Mouse (Mus musculus) liver, adult (tissue): Measurements from ENCODE around the gene Atp2b2.

Experiments
- GATA4 ChIP-seq: IDR thresholded peaks from 2 replicates; pipeline ENCODE4 v1.6.1; 2014; ENCODE audit warnings: mild to moderate bottlenecking, low read length; ENCODE audit not compliant: insufficient replicate concordance

Gene Atp2b2

DNA sequence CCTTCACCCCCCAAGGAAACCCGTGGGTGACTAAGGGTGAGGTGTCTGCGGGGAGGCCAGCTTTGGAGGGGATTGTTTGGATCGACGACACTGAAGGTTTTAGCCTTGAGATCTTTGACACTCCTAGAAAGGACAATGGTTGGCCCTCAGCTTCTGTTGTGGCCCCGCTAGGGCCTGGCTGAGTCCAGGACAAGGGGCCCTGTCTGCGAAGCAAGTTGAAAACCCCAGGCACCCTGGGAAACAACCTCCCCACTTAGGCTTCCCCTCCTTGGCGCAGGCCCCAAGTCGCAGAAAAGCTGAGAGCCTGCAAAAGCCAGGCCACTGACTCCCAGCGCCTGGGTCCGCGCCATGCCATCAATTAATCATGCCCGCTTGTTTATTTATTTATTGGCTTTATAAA is at the start of gene Atp2b2:
Gene Atp2b2, minus strand, starts transcription at position 282 of the 400 bp plus-strand sequence.
- no peak for TF ChIP-seq GATA4

DNA sequence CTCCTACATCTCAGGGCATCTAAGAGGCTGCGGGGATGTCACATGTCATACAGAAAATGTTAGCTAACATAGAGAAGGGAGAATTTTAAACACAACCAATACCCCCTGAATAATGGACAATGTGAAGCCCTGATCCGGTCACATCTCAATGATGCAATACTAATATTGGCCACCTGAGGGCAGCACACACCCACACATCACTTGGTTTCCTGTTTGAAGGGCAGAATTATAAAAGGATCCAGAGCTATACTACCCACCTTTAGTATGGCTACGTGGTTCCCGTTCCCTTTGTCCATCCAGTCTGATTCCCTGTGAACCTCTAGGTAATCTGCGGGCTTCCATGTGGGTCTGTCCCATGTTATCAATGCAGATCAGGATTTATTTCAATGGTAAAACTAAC is 47.2 kb upstream of the Atp2b2 start:
- no peak for TF ChIP-seq GATA4

DNA sequence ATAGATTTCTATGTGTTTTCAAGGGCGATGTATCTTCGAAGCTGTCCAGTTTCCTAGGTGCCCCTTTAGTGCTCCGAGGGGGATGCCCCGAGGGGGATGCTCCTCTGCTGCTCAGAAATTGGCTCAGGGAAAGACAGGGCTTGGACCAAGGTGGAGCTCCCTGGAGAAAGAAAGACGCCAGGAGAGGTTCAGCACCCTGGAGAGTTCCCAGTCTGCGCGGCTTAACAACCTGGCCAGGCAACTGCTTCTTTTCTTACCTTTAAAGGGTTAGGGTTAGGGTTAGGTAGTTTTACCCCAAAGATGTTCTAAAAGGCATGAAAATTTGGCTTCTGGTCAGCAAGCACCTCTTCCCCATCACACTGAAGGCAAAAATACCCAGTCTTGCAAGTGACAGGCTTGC is 44.7 kb upstream of the Atp2b2 start:
- TF ChIP-seq GATA4, result no peak

DNA sequence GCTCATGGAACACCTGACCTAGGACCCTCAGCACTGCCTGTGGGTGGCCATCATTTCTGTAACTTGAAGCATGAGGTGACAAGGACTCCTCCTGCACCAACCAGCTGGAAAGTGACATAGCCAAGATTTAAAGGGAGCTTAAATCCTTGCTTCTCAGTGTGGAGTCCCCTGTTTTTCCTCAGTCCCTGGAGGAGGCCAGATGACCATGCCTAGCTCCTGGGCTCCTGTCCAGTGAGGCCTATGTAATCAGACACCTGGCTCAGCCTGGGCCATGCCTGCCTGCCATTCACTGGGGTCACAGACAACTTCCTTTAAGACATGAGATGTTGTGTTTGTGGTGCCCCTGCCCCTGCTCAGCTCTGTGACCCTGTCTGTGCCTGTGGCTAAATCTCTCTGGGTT is 36.1 kb upstream of the Atp2b2 start:
- TF ChIP-seq GATA4, result no peak

DNA sequence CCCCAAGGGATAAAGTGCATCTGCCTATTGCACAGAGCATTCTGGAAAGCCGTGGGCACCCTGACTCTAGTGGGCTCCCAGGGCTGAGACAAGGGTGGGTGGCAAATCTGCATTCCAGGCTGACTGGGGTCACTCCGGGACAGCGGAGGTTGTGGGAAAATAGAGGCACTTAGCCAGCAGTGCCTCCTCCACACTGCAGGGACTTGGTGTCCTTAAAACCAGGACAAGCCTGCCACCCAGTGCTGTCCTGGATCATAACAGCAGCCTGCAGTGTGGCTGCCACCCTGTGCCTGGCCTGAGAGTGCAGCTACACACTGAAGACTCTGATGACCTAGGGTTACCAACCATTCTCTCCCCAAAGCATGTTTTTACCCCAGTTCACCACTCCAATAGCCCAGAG is 34.1 kb upstream of the Atp2b2 start:
- no peak for TF ChIP-seq GATA4

DNA sequence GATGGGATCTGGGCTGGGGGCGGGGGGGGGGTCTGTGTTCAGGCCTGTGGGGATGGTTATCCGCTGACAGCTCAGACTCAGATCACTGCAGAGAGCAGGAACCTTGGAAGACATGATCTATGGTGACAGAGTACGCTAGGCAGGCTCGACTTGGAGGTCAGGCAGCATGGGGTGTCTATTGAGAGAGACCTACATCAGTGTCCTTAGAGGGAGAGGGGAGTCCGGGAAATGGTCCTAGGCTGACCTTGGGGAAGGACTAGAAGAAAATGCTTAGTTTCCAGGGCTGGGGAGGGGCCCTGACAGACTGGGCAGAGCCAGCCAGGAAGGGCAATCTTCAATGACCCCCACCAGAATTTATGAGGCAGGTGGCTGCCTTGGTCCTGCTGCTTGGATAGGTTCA is 33.6 kb upstream of the Atp2b2 start:
- TF ChIP-seq GATA4, result no peak

DNA sequence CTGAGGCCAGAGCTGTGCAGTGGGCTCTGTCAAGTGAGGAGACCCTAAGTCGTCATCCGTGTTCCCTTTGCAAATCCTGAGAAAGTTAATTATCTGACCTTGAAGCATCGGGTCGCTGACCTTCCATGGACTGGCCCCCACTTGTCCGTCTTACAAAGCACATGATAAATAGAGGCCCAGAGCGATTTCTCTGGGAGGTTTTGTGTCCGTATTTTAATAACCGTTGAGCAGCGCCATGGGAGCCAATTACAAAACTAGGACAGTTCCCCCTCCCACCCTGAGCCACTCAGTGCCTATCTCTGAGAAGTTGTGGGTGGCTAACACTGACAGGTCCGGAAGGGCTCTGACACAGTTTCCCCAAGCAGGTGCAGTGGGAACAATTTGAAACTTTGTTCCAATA is 32.5 kb upstream of the Atp2b2 start:
- TF ChIP-seq GATA4, result no peak

DNA sequence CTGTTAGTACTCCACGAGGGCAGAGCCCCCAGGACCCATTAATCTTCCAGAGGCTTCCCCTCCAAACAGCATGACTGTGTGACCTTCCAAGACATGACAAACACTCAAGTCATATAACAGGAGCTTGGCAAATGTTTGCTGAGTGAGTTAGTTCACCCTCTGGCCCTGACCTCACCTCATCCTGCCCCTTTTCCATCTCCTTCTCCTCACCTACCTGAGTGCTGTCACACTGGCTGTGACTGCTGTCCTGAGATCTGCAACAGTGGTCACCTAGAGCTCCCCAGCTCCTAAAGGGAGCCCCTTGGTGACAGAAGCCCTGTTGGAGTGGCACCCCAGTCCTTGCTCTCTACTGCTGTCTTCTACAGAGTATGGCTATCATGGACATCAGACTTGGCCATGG is 31.8 kb upstream of the Atp2b2 start:
- TF ChIP-seq GATA4, result no peak

DNA sequence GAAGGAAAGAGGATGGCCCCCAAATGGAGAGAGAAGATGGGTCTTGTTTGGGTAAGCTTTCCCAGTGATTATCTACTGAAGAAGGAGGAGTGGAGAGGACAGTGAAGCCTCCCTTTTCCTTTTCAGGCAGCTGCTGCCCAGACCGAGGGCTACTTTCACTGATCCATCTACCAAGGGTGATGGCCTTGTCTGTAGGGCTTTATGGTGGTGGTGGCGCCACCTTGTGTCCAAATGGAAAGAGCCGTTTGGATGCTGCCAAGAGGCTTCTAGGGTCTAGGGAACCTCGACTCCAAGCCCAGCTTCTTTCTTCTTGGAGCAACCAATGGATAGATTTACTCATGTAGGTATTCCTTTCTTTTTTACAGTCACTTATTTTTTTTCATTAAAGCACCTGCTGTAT is 29.2 kb upstream of the Atp2b2 start:
- no peak for TF ChIP-seq GATA4

DNA sequence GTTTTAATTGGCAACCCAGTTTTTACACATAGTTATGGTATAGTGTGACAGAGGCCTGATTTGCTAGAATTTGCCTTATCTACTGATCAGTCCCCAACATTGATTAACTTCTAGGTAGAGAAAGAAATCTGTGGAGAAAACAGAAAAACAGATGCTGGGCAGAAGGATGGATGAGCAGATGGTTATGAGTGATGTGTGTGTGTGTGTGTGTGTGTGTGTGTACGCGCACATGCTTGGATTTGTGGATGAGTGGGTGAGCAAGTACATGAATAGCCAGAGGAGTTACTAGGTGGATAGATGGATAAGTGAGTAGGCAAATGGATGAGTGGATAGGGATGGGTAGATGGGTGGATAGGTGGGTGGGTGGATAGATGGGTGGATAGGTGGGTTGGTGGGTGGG is 20.7 kb upstream of the Atp2b2 start:
- no peak for TF ChIP-seq GATA4

DNA sequence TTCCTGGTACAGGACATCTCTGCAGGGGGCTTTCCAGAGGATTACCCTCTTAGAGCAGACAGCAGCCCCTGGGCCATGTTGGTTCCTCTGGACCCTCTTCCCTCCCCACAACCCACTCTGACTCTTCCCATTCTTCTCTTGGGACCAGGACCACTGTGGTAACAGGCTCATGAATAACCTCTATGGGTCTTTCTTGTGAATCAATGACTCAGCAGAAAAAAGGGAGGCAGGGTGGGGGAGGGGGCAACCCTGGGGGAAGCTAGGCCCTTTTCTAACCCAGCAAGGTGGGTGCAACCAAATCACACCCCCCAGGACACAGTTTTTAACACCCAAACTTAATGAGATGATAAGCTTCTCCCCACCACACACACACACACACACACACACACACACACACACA is 20.3 kb upstream of the Atp2b2 start:
- TF ChIP-seq GATA4, result no peak

DNA sequence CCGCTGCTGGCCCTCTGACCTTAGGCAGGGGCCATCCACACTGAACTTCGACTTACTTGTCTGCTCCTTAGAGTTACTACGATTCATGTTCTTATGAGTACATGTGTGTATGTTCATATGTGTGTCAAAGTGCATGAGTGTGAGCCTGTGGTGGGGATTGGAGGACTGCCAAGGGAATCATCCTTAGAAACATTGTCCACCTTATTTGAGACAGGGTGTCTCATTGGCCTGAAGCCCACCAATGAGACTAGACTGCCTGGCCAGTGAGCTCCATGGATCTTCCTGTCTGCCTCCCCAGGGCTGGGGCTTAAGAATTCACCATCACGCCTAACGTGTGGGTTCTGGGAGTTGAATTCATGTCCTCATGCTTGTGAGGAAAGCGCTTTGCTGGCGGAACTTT is 16.8 kb upstream of the Atp2b2 start:
- TF ChIP-seq GATA4, result no peak

DNA sequence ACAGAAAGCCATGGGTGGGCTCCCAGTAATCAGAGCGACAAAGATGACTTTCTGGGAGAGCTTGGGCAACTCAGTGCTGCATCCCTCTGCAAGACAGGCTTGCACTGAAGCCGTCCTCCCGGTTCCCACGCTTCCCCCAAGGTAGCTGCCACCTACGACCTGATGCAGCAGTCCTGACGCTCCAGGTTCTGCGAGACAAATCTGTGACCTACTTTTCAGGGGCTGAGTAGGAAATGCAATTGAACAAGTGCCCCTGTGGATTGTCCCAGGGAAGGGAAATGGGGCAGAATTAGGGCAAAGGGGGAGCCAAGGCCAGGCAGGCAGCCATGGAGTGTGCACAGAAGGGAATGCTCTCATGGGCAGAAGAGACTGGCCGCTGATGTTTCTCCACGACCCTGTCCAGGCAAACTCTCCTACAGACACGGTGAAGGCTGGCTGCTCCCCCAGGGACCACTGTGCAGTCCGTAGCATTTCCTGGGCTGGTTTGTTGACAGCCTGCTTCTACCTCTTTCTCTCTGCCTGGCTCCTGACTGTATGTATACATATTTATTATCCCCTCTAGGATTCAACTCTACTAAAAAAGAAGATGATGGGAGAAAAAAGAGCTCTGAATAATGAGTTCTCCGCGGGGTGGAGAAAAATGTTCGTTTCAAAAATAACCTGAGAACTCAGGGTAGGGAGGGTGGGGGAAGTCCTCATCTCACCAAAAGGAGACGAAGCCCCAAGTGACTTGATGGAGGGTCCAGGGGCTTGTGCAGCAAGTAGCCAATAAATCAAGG is 15.8 kb upstream of the Atp2b2 start:
- no peak for TF ChIP-seq GATA4

DNA sequence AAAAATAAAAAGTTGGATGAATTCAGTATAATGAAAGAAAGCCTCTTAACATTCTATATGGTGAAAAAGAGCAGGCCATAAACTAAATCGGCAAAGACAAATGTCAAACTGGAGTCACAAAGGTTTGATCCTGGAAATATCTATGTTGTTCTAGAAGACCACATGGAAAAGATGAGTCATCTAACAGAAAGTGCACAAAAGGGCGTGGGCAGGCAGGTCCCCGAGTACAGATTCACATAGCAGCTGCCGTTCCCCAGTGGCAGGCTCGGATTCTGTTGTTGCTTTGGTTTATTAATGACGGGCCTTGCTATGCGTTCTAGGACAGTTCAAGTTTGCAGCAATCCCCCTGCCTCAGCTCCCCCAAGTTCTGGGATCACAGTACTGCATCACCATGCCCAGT is 12.9 kb upstream of the Atp2b2 start:
- no peak for TF ChIP-seq GATA4

DNA sequence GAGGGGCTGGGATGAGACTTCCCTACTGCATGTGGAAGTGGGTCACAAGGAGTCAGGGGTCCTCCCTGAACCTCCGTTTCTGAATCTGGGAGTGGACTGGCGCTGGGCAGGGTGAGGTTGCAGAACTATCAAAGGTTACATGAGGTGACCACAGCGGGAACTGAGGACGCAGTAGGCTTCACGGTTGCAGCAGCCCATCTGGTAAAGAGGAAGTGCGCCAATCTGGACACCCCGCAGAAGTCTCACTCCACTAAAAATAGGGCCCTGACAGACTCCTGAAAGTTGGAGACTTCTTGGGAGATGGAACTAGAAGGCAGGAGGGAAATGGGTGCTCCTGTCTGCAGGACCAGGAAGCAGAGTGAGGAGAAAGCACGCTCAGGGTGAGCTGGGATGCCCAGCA is 2.5 kb upstream of the Atp2b2 start:
- no peak for TF ChIP-seq GATA4

DNA sequence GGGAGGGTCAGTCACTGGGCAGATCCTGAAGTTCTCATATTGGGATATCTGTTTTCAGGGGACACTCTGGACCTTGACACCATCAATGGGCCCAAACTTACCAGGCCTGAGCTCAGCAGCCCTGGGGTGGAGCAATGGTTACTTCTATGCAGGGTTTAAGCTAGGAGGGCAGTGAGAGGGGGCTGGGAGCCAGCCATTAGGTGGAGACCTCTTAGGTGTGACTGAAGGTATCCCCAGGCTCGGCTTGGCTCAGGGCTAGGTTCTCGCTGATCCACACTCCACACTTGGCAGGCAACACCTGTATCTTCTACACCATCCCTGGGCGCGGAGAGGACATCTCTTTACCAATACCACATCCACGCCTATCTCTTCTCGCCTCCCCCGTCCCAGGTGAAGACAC is 423 bp upstream of the Atp2b2 start:
- no peak for TF ChIP-seq GATA4

DNA sequence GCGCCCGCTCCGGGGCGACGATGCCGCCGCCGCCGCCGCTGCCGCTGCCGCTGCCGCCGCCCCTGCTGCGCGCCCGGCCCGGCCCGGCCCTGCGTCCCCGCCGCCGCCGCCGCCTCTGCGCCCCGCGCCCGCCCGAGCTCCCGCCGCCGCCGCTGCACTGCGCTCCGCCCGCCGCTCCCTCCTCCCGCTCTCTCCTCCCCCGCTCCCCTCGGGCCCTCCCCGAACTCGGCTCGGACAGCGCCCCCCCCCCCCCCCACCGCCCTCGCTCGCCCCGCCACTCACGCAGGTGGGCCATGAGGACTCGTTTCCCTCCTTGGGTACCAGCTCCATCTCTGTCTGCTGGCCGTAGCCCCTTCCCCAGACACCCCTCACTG is 515 bp downstream of the Atp2b2 start:
- no peak for TF ChIP-seq GATA4

DNA sequence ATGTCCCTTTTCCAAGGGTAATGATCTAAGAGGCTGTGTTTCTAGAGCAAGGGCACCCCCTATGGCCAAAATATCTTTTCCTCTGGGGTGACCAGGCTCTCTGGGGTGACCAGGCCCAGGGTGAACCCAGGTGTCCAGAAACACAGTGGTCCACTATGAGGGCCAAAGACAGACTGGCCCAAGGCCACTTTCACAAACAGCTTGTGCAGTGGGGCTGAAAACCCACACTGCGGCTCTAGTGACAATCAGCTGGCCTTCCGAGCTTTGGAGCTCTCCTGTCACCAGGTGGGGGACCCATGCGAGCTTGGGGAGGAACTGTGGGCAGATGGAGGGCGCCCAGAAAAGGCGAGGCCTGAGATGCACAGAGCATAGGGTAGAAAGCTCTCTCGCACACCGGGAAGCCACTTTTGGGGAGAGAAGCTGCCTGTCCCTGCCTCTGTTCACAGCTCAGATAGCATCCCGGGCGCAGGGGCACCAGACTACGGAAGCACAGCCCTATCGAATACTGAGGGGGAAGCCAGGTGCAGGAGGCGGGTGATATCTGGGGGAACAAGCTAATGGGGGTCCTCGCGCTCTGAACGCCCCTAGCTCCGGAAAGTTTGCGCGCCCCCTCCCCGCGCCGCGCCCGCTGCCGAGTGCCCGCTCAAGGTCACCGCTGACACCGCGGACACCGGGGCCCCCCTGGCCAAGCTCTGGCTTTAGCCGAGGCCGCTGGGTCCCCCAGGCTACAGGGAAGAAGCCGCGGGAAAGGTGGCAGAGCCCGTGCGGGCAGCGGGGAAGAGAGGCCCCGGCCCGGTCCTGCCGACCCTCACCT is 1.1 kb downstream of the Atp2b2 start:
- TF ChIP-seq GATA4, result no peak
